Mouse (Mus musculus) lung, postnatal 36 days (tissue): ENCODE results near the gene Atxn1.

Source experiments
- DNase-seq: peaks from one replicate; pipeline ENCODE4 v3.0.0; 2022; ENCODE audit warnings: mixed read lengths

The Atxn1 gene

GRCm38 (mm10) chr13:45715583-45716180, 249.1 kb downstream of the Atxn1 start:
- no peak for DNase-seq

- DNase-seq: no peak
These were observed 254.8 kb downstream of the Atxn1 start for GRCm38 (mm10) chr13:45710041-45710440.

DNA sequence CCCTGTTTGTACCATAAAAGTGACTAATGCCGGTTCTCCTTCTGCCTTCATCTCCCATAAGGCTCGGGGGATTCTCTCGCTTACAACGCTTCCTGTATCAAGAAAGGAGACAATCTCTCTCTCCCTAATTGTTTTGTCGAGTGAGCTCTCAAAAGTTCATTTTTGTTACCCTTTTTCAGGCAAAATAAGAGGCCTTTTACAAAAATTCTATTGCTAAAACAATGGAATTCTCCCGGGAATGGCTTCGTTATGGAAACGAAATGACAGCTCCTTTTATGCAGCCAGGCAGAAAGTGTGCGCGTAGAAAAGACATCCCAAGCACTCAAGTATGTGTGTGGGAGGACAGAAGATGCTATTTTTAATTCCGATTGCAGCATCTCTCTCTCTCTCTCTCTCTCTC, 255.4 kb downstream of the Atxn1 start:
- DNase-seq: no peak

- DNase-seq: no peak
These were observed 263.5 kb downstream of the Atxn1 start for GRCm38 (mm10) chr13:45701296-45701790.

GRCm38 (mm10) chr13:45698982-45699381, 265.8 kb downstream of the Atxn1 start:
- DNase-seq: no peak

GRCm38 (mm10) chr13:45696009-45696408, 268.8 kb downstream of the Atxn1 start:
- DNase-seq: no peak

DNA sequence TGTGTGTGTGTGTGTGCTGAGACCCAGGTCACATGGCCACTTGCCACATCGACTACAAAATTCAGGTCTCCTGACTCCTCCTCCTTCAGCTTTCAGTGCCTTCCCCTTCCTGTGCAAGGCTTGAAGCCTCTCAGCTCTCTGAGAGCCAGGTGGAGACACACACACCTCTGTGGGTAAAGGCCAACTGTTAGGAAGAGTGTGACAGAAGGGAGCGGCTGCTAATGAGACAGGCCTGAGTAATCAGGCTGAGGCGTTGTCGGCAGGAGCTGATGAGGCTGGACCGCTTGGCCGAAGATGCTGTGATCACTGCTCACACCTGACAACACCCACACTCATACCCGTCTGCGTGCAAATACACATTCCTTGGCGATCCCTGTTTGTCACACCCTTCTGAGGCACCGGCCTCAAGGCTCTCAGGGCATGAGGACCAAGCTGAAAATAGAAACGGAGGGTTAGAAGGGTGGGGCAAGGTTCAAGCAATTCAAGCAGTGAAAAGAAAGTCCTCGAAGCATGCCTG, 269.8 kb downstream of the Atxn1 start:
- DNase-seq: peak; percentile 70

DNA sequence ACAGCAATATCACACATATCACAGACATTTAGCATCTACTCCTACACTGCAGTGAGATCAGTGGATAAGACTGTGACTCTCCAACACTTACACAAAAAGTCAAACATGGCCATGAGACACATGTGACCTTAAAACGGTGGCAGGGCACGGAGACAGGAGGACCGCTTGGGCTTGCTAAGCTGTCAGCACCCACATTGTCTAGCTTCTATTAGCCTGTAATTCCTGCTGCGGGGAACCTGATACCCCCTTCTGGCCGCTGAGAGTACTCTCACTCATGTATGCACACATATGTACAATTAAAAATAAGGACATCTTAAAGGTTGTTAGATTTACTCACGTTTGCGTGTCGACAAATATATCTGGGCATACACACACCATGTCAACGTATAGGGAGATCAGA, 270.9 kb downstream of the Atxn1 start:
- DNase-seq: no peak

DNA sequence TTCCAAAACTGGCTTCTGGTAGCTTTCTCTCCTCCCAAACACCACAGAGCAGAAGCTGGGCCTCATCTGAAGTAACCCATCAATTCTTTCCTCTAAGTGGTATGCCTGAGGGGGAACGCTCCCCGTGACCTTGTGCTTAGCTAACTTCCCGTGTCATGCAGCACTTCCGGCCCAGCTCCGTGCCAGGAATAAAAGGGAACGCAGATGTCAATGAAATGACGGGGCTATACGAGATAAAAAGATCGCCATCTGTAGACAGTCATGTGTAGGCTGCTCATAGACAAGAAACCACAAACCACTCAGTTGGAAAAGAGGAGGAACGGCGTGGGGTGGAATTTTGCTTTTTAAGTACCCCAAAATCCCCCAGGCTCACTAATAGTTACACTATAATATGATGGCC, 271.3 kb downstream of the Atxn1 start:
- DNase-seq: peak; percentile 41

GRCm38 (mm10) chr13:45693126-45693525, 271.7 kb downstream of the Atxn1 start:
- no peak for DNase-seq

GRCm38 (mm10) chr13:45692440-45692839, 272.4 kb downstream of the Atxn1 start:
- DNase-seq: peak; percentile 30

DNA sequence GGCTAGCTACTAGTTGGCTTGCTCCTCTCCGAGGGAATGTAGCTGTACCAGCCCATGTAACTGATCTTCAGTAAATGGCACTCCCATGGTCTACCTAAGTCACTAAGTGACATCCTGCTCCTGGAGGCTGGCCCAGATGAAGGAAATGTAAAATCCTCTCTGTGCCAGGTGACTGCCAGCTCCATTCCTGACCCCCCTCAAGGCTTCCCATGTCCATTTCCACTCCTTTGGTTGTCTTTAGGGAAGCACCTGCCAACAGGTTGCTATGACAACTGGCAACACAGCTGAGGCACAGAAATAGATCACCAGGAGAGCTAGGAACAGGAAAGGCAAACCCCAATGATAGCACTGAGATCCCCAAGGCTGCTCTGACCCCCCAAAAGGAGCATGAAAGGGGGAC, 274.4 kb downstream of the Atxn1 start:
- no peak for DNase-seq

GRCm38 (mm10) chr13:45688864-45689263, 275.9 kb downstream of the Atxn1 start:
- DNase-seq: no peak

DNA sequence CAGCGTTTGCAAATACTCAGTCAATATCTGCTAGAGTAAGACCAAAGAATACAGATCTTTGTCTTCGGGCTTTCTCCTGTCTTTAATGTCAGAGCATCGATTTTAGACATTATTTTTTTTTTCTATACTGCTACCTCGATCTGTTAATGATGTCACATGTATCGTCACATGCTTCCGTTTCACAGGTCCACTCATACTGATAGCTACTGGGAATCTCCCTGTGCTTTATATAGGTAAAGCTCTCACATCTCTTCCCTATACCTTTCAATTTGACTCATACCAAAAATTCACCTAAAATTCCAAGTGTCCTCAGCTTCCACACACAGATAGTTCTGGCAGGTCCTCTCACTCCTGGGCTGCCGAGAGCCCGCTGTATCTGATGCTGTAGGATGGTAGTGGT, 277.2 kb downstream of the Atxn1 start:
- no peak for DNase-seq

DNA sequence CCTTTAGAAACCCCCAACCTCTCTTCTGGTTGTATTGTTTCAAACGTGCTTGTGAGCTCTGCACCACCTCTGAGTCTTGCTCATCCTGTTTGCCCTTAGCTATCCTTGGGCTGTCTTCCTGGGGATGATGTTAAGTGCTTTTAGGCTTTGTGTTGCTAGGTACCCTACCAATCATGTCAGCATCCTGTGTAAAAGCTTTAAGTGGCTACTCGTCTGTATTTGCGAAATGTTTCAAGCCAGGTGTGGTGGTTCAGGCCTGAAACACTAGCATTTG, 278.6 kb downstream of the Atxn1 start:
- no peak for DNase-seq

DNA sequence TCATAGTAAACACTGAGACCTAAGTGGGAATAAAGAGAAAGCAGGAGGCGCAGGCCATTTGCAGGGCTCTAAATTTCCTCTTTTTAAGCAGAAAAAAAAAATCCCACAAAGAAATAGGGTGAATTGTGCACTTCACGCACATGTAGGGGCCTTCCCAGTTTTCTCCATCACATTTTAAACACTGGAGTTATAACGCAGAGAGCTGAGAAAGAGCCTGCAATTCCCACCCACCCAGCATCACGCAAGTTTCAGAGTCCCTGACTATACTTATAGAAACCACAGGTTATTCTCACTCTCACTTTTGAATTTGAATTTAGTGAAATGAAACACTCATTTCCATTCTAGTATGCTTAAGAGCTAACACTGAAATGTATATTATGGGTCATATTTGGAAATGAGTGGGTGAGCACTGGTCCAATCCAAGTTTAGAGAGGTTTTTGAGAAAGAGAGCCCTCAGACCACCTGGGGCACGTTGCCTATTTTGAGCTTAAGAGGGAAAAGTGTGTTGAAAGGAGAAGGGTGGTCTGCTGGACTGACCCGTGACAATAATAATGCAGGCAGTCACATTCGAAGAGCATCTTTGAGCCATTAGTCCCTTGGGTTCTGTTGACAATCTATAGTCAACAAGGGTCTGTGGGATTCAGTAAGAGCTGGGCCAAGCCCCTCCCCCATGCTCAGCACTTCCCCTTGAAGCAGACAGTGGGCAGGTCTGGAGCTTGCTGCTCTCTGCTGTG, 279.1 kb downstream of the Atxn1 start:
- DNase-seq: no peak

GRCm38 (mm10) chr13:45684891-45685311, 279.9 kb downstream of the Atxn1 start:
- DNase-seq: no peak

GRCm38 (mm10) chr13:45683991-45684390, 280.8 kb downstream of the Atxn1 start:
- no peak for DNase-seq

DNA sequence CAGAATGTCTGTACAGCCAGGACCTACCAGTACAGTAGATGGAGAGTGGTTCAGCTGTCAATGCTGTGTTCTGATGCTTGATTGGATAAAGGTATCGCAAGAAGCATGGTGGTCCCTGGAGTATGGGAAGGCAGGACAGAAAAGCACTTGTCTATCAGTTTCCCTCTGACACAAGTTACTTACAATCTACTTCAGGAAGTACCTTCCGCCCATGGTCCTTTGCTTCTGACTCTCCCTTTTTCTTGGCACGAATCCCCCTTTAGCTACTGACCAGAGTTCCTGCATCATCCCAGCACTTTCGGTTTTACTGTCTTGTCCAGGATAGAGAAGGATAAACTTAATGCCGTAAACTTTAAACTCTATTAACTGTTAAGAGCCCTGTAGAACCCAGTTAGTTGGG, 283.6 kb downstream of the Atxn1 start:
- peak; percentile 62 for DNase-seq

GRCm38 (mm10) chr13:45680651-45681050, 284.2 kb downstream of the Atxn1 start:
- DNase-seq: peak; percentile 37

DNA sequence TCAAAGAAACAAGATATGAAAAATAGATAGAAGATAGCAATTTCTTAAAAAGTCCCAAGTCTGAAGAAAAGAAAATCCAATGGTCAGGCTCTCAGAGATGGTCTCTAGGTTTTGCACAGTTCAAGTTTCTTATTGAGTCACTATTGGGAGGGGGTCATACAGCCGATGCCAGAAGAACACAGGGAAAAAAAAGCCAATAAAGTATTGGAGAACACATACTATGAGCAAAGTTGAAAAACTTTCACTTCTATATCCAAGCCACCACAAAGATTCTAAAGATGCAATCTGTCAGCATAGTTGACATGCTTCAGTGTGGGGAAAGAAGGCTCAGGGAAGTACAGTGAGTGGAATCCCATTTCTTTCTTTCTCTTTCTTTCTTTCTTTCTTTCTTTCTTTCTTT, 285.7 kb downstream of the Atxn1 start:
- no peak for DNase-seq

DNA sequence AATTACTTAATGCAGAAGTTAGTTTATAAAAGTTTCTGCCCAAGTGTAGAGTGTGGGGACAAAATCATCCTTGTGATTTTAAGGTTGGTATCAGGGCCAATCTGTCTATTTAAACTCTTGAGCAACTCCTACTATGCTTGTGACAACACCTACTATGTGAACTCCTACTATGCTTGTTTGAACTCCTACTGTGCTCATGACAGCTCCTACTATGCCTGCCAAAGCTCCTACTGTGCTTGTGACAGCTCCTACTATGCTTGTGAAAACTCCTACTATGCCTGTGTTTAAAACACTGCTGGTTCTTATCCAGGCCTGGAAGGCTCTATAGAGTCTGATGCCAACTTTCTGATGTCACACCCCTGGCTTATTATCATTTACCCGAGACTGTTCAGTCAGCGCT, 292.2 kb downstream of the Atxn1 start:
- DNase-seq: no peak

- DNase-seq: no peak
These were observed 294.8 kb downstream of the Atxn1 start for GRCm38 (mm10) chr13:45669969-45670368.

GRCm38 (mm10) chr13:45662852-45663251, 302.0 kb downstream of the Atxn1 start:
- DNase-seq: no peak

DNA sequence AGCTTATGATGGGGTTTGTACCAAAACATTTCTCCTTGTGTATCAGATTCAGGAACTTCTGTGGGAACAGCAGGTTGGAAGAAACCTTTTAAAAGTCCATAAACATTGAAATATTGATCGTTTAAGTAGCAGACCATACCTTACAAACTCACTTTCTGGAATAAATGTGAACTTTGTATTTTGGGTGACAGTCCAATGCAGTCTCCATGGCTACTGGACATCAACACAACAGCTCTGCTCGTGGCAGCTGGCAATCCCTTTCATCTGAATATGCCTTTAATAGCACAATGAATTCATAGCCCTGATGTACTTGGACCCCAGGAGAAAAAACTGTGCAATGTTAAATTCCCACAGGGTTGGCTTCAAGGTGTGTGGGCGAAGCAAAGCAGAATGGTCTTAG, 302.6 kb downstream of the Atxn1 start:
- DNase-seq: no peak
